Mouse (Mus musculus): ENCODE results near the gene Wwox. TPM values are rescaled to one million over a fixed set of nuclear protein-coding genes. Genes with fewer than 3 reads are reported as not detected.

The Wwox gene
- total and polyA plus RNA-seq, 3 experiments = 7.8 to 11.5 (median 9.1) TPM

GRCm38 (mm10) chr8:115269601-115270000 is 830.1 kb downstream of the Wwox start:
- H3K9ac ChIP-seq (ENCODE audit: insufficient read depth, low read depth) = no peak overlapping the region
- H3K36me3 ChIP-seq (replicated peaks in 1 of 2; ENCODE audit: control insufficient read depth in 1 of 2, insufficient read depth in 1 of 2, low read length in 1 of 2) = no peaks in the 10 kb centered on the region
- DNase-seq (ENCODE audit: extremely low read depth) = no peak
- no peaks in the 10 kb centered on the region for H3K79me2 ChIP-seq (replicated peaks; ENCODE audit: control insufficient read depth, extremely low read depth, insufficient read depth, poor library complexity, severe bottlenecking)
- in situ Hi-C loops (cut with MboI; ENCODE audit: low pct_ligation_motif_present, low pct_unique_long_range_greater_than_20kb, low sequenced_read_pairs) (no loop called here), dilution Hi-C loops (cut with MboI; ENCODE audit: extremely low pct_ligation_motif_present, extremely low pct_unique_long_range_greater_than_20kb, low sequenced_read_pairs) (no loop called here)
- H3K4me1 ChIP-seq (ENCODE audit: control insufficient read depth in 1 of 2, insufficient read depth in 2 of 2) = no peaks in the 10 kb centered on the region
- H3K27me3 ChIP-seq (replicated peaks) = peaks cover 67% of the 10 kb centered on the region
- no peak overlapping the region for H3K4me2 ChIP-seq (ENCODE audit: insufficient read depth, low read depth, poor library complexity, severe bottlenecking)
- peaks cover 2% of the 10 kb centered on the region for H3K9me3 ChIP-seq (replicated peaks; ENCODE audit: low read length)
- TF ChIP-seq TCF12 (IDR thresholded peaks at IDR 0.05; ENCODE audit: low read depth, low read length) (no peak), MAFK (IDR thresholded peaks at IDR 0.05; ENCODE audit: insufficient replicate concordance, low read length) (no peak), E2F4 (IDR thresholded peaks at IDR 0.05; ENCODE audit: insufficient replicate concordance, low read depth, low read length) (no peak), BHLHE40 (IDR thresholded peaks at IDR 0.05; ENCODE audit: low read depth, low read length) (no peak), CHD1 (IDR thresholded peaks at IDR 0.05; ENCODE audit: low read depth, low read length) (no peak), TBP (conservative IDR thresholded peaks at IDR 0.05; ENCODE audit: low read depth, low read length) (no peak), KAT2A (IDR thresholded peaks at IDR 0.05; ENCODE audit: insufficient replicate concordance, low read length) (no peak), CHD2 (IDR thresholded peaks at IDR 0.05; ENCODE audit: low read length) (no peak), ZKSCAN1 (IDR thresholded peaks at IDR 0.05; ENCODE audit: borderline replicate concordance, low read depth, low read length) (no peak), NELFE (IDR thresholded peaks at IDR 0.05; ENCODE audit: low read depth, low read length) (no peak), MYC (IDR thresholded peaks at IDR 0.05; ENCODE audit: low read depth, low read length) (no peak), USF1 (IDR thresholded peaks at IDR 0.05; ENCODE audit: low read depth, low read length) (no peak), USF2 (conservative IDR thresholded peaks at IDR 0.05; ENCODE audit: low read depth, low read length) (no peak), EP300 (IDR thresholded peaks at IDR 0.05; ENCODE audit: low read length) (no peak)
- H3K27ac ChIP-seq (ENCODE audit: insufficient read depth, low read depth) = no peak overlapping the region
- no peak overlapping the region for H3K4me3 ChIP-seq (replicated peaks in 1 of 3; ENCODE audit: low read depth in 2 of 3, low read length in 2 of 3, poor library complexity in 1 of 3)

GRCm38 (mm10) chr8:115273976-115274375 is 834.5 kb downstream of the Wwox start:
- dilution Hi-C loops (cut with MboI; ENCODE audit: extremely low pct_ligation_motif_present, extremely low pct_unique_long_range_greater_than_20kb, low sequenced_read_pairs) (no loop called here), in situ Hi-C loops (cut with MboI; ENCODE audit: low pct_ligation_motif_present, low pct_unique_long_range_greater_than_20kb, low sequenced_read_pairs) (no loop called here)
- Histone ChIP-seq H3K9ac (ENCODE audit: insufficient read depth, low read depth) (no peak overlapping the region), H3K4me1 (ENCODE audit: control insufficient read depth in 1 of 2, insufficient read depth in 2 of 2) (no peaks in the 10 kb centered on the region), H3K4me3 (replicated peaks in 1 of 3; ENCODE audit: low read depth in 2 of 3, low read length in 2 of 3, poor library complexity in 1 of 3) (no peak overlapping the region), H3K4me2 (ENCODE audit: insufficient read depth, low read depth, poor library complexity, severe bottlenecking) (no peak overlapping the region), H3K36me3 (replicated peaks in 1 of 2; ENCODE audit: control insufficient read depth in 1 of 2, insufficient read depth in 1 of 2, low read length in 1 of 2) (no peaks in the 10 kb centered on the region), H3K27ac (ENCODE audit: insufficient read depth, low read depth) (no peak overlapping the region), H3K9me3 (replicated peaks; ENCODE audit: low read length) (peaks cover 2% of the 10 kb centered on the region), H3K79me2 (replicated peaks; ENCODE audit: control insufficient read depth, extremely low read depth, insufficient read depth, poor library complexity, severe bottlenecking) (no peaks in the 10 kb centered on the region), H3K27me3 (replicated peaks) (peaks cover 44% of the 10 kb centered on the region)
- TF ChIP-seq PAX5 (IDR thresholded peaks at IDR 0.05; ENCODE audit: low read length) (no peak), UBTF (IDR thresholded peaks at IDR 0.05; ENCODE audit: low read depth, low read length) (no peak), EP300 (IDR thresholded peaks at IDR 0.05; ENCODE audit: low read length) (no peak), POLR2A (IDR thresholded peaks at IDR 0.05; ENCODE audit: low read depth, low read length) (no peak), BHLHE40 (IDR thresholded peaks at IDR 0.05; ENCODE audit: low read depth, low read length) (no peak), NELFE (IDR thresholded peaks at IDR 0.05; ENCODE audit: low read depth, low read length) (no peak), ZKSCAN1 (IDR thresholded peaks at IDR 0.05; ENCODE audit: borderline replicate concordance, low read depth, low read length) (no peak), NRF1 (IDR thresholded peaks at IDR 0.05; ENCODE audit: low read depth, low read length) (no peak), GABPA (IDR thresholded peaks at IDR 0.05; ENCODE audit: insufficient replicate concordance, low read depth, low read length) (no peak), ZC3H11A (IDR thresholded peaks at IDR 0.05; ENCODE audit: low read depth, low read length) (no peak), MEF2A (IDR thresholded peaks at IDR 0.05; ENCODE audit: borderline replicate concordance, low read depth, low read length) (no peak), CTCF (conservative IDR thresholded peaks at IDR 0.05 in 1 of 2, IDR thresholded peaks at IDR 0.05 in 1 of 2; ENCODE audit: low read depth in 2 of 2, low read length in 2 of 2) (no peak), MAX (IDR thresholded peaks at IDR 0.05; ENCODE audit: low read length) (no peak)
- no peak for DNase-seq (ENCODE audit: extremely low read depth)
